Mouse (Mus musculus): ENCODE results near the gene Ssna1. TPM values are rescaled to one million over a fixed set of nuclear protein-coding genes. Genes with fewer than 3 reads are reported as not detected.

The Ssna1 gene
- polyA plus RNA-seq, 1 experiment from 2014 or later, result 218 TPM

- H3K36me3 ChIP-seq, result no peaks in the 10 kb centered on the region
- peaks cover 18% of the 10 kb centered on the region for H3K4me1 ChIP-seq
- H3K4me2 ChIP-seq (replicated peaks), result no peak overlapping the region
- WGBS, result 68% methylated on average over 4 of the region's 4 CpGs
- ATAC-seq (ENCODE audit: insufficient number of reproducible peaks, insufficient read depth, low FRiP score, low TSS enrichment), result no peak
- no peak overlapping the region for H3K27ac ChIP-seq
- peaks cover 33% of the 10 kb centered on the region for H3K27me3 ChIP-seq
- H3K9ac ChIP-seq, result no peak overlapping the region
- no peaks in the 10 kb centered on the region for H3K9me3 ChIP-seq
- no peak overlapping the region for H3K4me3 ChIP-seq
Observed at GRCm38 (mm10) chr2:25237522-25237921, 34.7 kb downstream of the Ssna1 start.

- 32% methylated on average over 8 of the region's 8 CpGs for WGBS
- Histone ChIP-seq H3K9ac (no peak within 1 kb of the TSS), H3K4me3 (no peak within 1 kb of the TSS), H3K36me3 (no peaks in the 10 kb centered on the region), H3K4me1 (peaks cover 11% of the 10 kb centered on the region), H3K9me3 (no peaks in the 10 kb centered on the region), H3K27ac (no peak within 1 kb of the TSS), H3K4me2 (replicated peaks) (no peak within 1 kb of the TSS), H3K27me3 (peaks cover 31% of the 10 kb centered on the region)
- ATAC-seq (ENCODE audit: insufficient number of reproducible peaks, insufficient read depth, low FRiP score, low TSS enrichment), result no peak
Observed at GRCm38 (mm10) chr2:25236614-25237013, 35.6 kb downstream of the Ssna1 start, which contains the start of gene Rnf224. Gene Rnf224, minus strand, starts transcription at chr2:25236787.

DNA sequence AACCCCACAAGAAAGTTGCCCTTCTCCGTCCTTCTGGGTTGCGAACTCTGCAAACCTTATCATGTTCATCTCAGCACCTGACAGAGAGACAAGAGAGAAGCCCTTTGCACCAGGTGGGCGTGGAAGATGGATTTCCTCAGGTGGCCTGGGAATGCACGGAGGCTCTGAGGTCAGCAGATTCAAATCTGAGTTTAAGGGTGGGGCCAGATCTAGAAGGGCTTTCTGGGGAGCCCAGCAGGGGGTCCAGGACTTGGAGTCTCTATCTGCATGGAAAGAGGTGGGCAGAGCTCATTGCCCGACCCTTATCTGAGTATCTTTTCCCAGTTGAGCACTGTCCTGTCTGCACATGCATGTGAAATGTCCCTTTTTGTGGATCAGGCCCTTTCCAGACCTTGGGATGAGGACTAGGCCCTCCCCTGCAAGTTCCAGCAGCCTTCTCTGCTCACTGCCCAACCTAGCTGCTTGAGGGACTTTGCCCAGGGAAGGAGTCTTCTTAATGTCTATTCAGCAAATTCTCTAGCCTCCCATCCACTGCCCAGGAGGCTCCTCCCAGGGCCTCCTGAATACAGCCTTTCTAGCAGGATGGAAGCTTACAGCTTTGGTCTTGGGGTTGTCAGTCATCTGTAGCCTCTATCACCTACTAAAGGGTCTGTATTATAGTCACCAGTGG, 37.6 kb downstream of the Ssna1 start:
- 69% methylated on average over 5 of the region's 5 CpGs for WGBS
- Histone ChIP-seq H3K27ac (no peak overlapping the region), H3K9me3 (no peaks in the 10 kb centered on the region), H3K4me1 (no peaks in the 10 kb centered on the region), H3K4me3 (no peak overlapping the region), H3K4me2 (replicated peaks) (no peak overlapping the region), H3K9ac (no peak overlapping the region), H3K27me3 (peaks cover 28% of the 10 kb centered on the region; the same call in 1 of the 2 replicates), H3K36me3 (no peaks in the 10 kb centered on the region)
- ATAC-seq (ENCODE audit: insufficient number of reproducible peaks, insufficient read depth, low FRiP score, low TSS enrichment), result no peak

GRCm38 (mm10) chr2:25234050-25234449, 38.2 kb downstream of the Ssna1 start, which contains the start of gene Slc34a3:
Gene Slc34a3, minus strand, starts transcription at chr2:25234364.
- H3K9ac ChIP-seq, result no peak within 1 kb of the TSS

DNA sequence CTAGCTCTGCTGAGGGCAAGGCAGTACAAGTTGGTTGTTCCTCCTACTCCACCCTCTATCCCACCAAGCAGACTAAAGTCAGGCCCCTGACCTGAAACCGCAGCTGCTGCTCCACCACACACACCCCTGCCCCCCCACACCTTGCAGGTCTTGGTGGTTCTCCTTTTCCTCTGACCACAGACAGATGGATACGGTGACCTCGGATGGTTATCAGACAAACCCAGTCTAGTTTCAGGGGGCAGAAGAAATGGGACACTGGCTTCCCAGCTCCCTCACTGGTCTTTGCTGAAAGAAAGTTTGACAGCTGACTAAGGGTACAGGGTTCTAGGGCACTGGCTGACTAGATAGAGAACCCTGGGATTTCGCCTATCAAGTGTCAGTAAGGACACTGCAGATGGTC, 38.8 kb downstream of the Ssna1 start:
- Histone ChIP-seq H3K9ac (no peak overlapping the region), H3K27me3 (peaks cover 28% of the 10 kb centered on the region; the same call in 1 of the 2 replicates), H3K4me2 (replicated peaks) (no peak overlapping the region), H3K9me3 (no peaks in the 10 kb centered on the region), H3K4me1 (no peaks in the 10 kb centered on the region), H3K4me3 (no peak overlapping the region), H3K36me3 (no peaks in the 10 kb centered on the region), H3K27ac (no peak overlapping the region)
- no peak for ATAC-seq (ENCODE audit: insufficient number of reproducible peaks, insufficient read depth, low FRiP score, low TSS enrichment)
- 73% methylated on average over 4 of the region's 4 CpGs for WGBS

More at GRCm38 (mm10) chr2:25234050-25234449, 38.2 kb downstream of the Ssna1 start, which contains the start of gene Slc34a3:
- H3K9me3 ChIP-seq, result no peaks in the 10 kb centered on the region
- no peak within 1 kb of the TSS for H3K27ac ChIP-seq
- ATAC-seq (ENCODE audit: insufficient number of reproducible peaks, insufficient read depth, low FRiP score, low TSS enrichment), result no peak
- H3K27me3 ChIP-seq, result peaks cover 28% of the 10 kb centered on the region; the same call in 1 of the 2 replicates
- no peaks in the 10 kb centered on the region for H3K4me1 ChIP-seq
- no peak within 1 kb of the TSS for H3K4me2 ChIP-seq (replicated peaks)
- WGBS, result 80% methylated on average over 3 of the region's 3 CpGs
- no peaks in the 10 kb centered on the region for H3K36me3 ChIP-seq
- H3K4me3 ChIP-seq, result no peak within 1 kb of the TSS

DNA sequence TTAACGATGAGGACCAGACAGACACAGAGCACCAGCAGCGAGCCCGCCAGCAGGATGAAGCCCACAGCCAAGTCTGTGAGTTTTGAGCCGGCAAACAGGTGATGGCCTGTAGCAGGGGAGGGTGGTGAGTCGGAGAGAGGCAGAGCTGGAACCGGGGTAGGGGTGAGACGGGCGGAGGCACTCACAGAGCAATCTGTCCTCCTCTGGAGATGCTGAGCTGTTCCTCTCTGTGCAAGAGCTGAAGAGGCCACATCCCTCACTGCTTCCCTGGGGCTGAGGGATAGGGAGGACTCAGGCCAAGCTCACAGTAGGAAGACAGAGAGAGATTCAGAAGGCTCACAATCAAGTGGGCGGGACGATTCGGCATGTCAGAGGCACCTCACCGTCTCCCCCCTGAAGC, 41.2 kb downstream of the Ssna1 start:
- H3K36me3 ChIP-seq, result no peaks in the 10 kb centered on the region
- peaks cover 21% of the 10 kb centered on the region; the same call in 1 of the 2 replicates for H3K27me3 ChIP-seq
- 44% methylated on average over 12 of the region's 12 CpGs for WGBS
- H3K4me2 ChIP-seq (replicated peaks), result no peak overlapping the region
- no peaks in the 10 kb centered on the region for H3K9me3 ChIP-seq
- no peak overlapping the region for H3K4me3 ChIP-seq
- H3K4me1 ChIP-seq, result no peaks in the 10 kb centered on the region
- no peak for ATAC-seq (ENCODE audit: insufficient number of reproducible peaks, insufficient read depth, low FRiP score, low TSS enrichment)
- no peak overlapping the region for H3K9ac ChIP-seq
- no peak overlapping the region for H3K27ac ChIP-seq

DNA sequence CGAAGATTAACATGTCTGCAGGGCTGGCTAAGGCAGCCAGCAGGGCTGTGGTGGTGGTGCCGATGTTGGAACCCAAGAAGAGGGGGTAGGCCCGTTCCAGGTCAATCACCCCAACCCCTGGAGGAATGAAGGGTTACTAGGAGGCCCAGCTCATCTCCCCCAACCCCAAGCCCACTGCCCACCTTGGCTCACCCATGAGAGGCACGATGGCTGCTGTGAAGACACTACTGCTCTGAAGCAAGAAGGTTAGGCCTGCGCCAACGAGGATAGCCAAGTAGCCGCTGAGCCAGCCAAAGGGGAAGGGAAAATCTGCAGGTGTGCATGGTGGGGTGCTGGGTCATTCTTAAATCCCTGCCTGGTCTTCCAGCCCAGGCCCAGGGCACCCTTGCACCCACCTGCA, 41.7 kb downstream of the Ssna1 start:
- H3K4me1 ChIP-seq, result 0 out of 2 replicates have a peak, but pooled peaks cover 2% of the 10 kb centered on the region
- no peaks in the 10 kb centered on the region for H3K36me3 ChIP-seq
- H3K9ac ChIP-seq, result no peak overlapping the region
- H3K4me2 ChIP-seq (replicated peaks), result no peak overlapping the region
- no peaks in the 10 kb centered on the region for H3K9me3 ChIP-seq
- H3K4me3 ChIP-seq, result no peak overlapping the region
- H3K27ac ChIP-seq, result no peak overlapping the region
- 89% methylated on average over 7 of the region's 7 CpGs for WGBS
- H3K27me3 ChIP-seq, result peaks cover 17% of the 10 kb centered on the region; the same call in 1 of the 2 replicates
- ATAC-seq (ENCODE audit: insufficient number of reproducible peaks, insufficient read depth, low FRiP score, low TSS enrichment), result no peak

DNA sequence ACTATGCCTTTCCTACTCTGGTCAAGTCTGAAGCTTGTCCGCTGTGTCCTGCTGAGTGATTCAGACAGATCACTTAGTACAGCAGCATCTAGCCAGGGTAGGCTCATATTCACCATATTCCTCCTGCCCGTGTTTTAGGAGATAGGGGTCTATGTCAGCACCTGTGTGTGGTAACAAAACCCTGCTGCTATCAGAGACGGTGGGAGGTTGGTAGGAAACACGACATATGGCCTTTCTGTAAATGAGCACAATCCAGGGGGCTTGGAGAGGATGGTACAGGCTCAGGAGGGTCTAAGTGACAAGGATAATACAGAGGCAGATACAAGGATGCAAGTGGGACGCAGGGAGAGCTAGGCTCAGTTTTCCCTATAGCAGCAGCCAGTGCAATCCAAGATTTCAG, 42.7 kb downstream of the Ssna1 start:
- H3K36me3 ChIP-seq, result no peaks in the 10 kb centered on the region
- no peak for ATAC-seq (ENCODE audit: insufficient number of reproducible peaks, insufficient read depth, low FRiP score, low TSS enrichment)
- no peaks in the 10 kb centered on the region for H3K9me3 ChIP-seq
- 0 out of 2 replicates have a peak, but pooled peaks cover 4% of the 10 kb centered on the region for H3K4me1 ChIP-seq
- no peak overlapping the region for H3K27ac ChIP-seq
- no peak overlapping the region for H3K9ac ChIP-seq
- 76% methylated on average over 5 of the region's 5 CpGs for WGBS
- no peak overlapping the region for H3K4me3 ChIP-seq
- peaks cover 13% of the 10 kb centered on the region; the same call in 1 of the 2 replicates for H3K27me3 ChIP-seq
- H3K4me2 ChIP-seq (replicated peaks), result no peak overlapping the region

- ATAC-seq (ENCODE audit: insufficient number of reproducible peaks, insufficient read depth, low FRiP score, low TSS enrichment), result no peak
- Histone ChIP-seq H3K36me3 (no peaks in the 10 kb centered on the region), H3K9me3 (no peaks in the 10 kb centered on the region), H3K4me2 (replicated peaks) (no peak overlapping the region; the same call in 1 of the 2 replicates), H3K4me3 (no peak overlapping the region), H3K27ac (no peak overlapping the region), H3K27me3 (peaks cover 13% of the 10 kb centered on the region; the same call in 1 of the 2 replicates), H3K4me1 (0 out of 2 replicates have a peak, but pooled peaks cover 4% of the 10 kb centered on the region), H3K9ac (no peak overlapping the region)
- WGBS, result 69% methylated on average over 6 of the region's 6 CpGs
Observed at GRCm38 (mm10) chr2:25228995-25229530, 43.2 kb downstream of the Ssna1 start.

- no peak for ATAC-seq (ENCODE audit: insufficient number of reproducible peaks, insufficient read depth, low FRiP score, low TSS enrichment)
- Histone ChIP-seq H3K9me3 (no peaks in the 10 kb centered on the region), H3K27ac (no peak overlapping the region), H3K4me2 (replicated peaks) (peak overlapping the region; percentile 30), H3K4me3 (peak overlapping the region; percentile 2; the same call in 1 of the 2 replicates), H3K4me1 (peaks cover 7% of the 10 kb centered on the region), H3K27me3 (peaks cover 13% of the 10 kb centered on the region; the same call in 1 of the 2 replicates), H3K36me3 (no peaks in the 10 kb centered on the region), H3K9ac (no peak overlapping the region)
- under 1% methylated on average over 7 of the region's 7 CpGs for WGBS
Observed at GRCm38 (mm10) chr2:25228431-25228889, 43.8 kb downstream of the Ssna1 start.

- 91% methylated on average over 4 of the region's 4 CpGs for whole genome bisulfite sequencing
- no peak overlapping the region for H3K27ac ChIP-seq
- H3K9me3 ChIP-seq, result no peaks in the 10 kb centered on the region
- H3K4me2 ChIP-seq (replicated peaks), result no peak overlapping the region
- no peaks in the 10 kb centered on the region for H3K36me3 ChIP-seq
- no peak for ATAC-seq (ENCODE audit: insufficient number of reproducible peaks, insufficient read depth, low FRiP score, low TSS enrichment)
- no peak overlapping the region for H3K9ac ChIP-seq
- no peak overlapping the region for H3K4me3 ChIP-seq
- H3K27me3 ChIP-seq, result peaks cover 12% of the 10 kb centered on the region; the same call in 1 of the 2 replicates
- H3K4me1 ChIP-seq, result peaks cover 11% of the 10 kb centered on the region
Observed at GRCm38 (mm10) chr2:25227406-25227805, 44.8 kb downstream of the Ssna1 start.

GRCm38 (mm10) chr2:25226864-25227263, 45.4 kb downstream of the Ssna1 start:
- peaks cover 2% of the 10 kb centered on the region; the same call in 1 of the 2 replicates for H3K36me3 ChIP-seq
- no peak overlapping the region for H3K4me3 ChIP-seq
- no peak overlapping the region for H3K27ac ChIP-seq
- peaks cover 11% of the 10 kb centered on the region for H3K4me1 ChIP-seq
- H3K9ac ChIP-seq, result no peak overlapping the region
- ATAC-seq (ENCODE audit: insufficient number of reproducible peaks, insufficient read depth, low FRiP score, low TSS enrichment), result no peak
- no peaks in the 10 kb centered on the region for H3K9me3 ChIP-seq
- no peak overlapping the region for H3K4me2 ChIP-seq (replicated peaks)
- peaks cover 8% of the 10 kb centered on the region; the same call in 1 of the 2 replicates for H3K27me3 ChIP-seq
- 74% methylated on average over 5 of the region's 5 CpGs for WGBS

Data from embryonic facial prominence, embryonic 12.5 days (tissue).